Mouse (Mus musculus) left cerebral cortex, postnatal 10 days (tissue): Measurements from ENCODE around the gene Mmd. TPM values are rescaled to one million over a fixed set of nuclear protein-coding genes. Genes with fewer than 3 reads are reported as not detected.

Source experiments
- DNase-seq, 2 experiments: peaks; one replicate each; pipeline ENCODE4 v3.0.0; 2021 to 2022; ENCODE audit warnings: low spot score in 2 of 2, mixed read lengths in 1 of 2; ENCODE audit errors: extremely low spot score in 1 of 2
- intact Hi-C: fragments of 180-260 bp; cut with DNase I; formaldehyde crosslinking; loops from one replicate; pipeline ENCODE4 v1.15.1; 2025
- total RNA-seq, 2 experiments: library from RNA; stranded (reverse); gene quantifications; 2 replicates each; pipeline ENCODE4 v1.2.3; 2021

Mmd gene
- total RNA-seq, 2 experiments from 2014 or later: 222 to 235 TPM

- intact Hi-C loops: loop anchor here (5.0 kb wide), 1 partner anchor 48 kb away; no protein-coding TSS in a partner anchor
- no peak for DNase-seq
Observed at GRCm38 (mm10) chr11:90245630-90246029, 3.6 kb upstream of the Mmd start.

- DNase-seq: no peak
- intact Hi-C loops: loop anchor here (5.0 kb wide), 1 partner anchor 49 kb away; no protein-coding TSS in a partner anchor
Observed at GRCm38 (mm10) chr11:90246676-90247075, 2.6 kb upstream of the Mmd start.

- no peak for DNase-seq
- intact Hi-C loops: loop anchor here (5.0 kb wide), 1 partner anchor 50 kb away; no protein-coding TSS in a partner anchor
Observed at GRCm38 (mm10) chr11:90247793-90248192, 1.5 kb upstream of the Mmd start.

- DNase-seq: no peak
- intact Hi-C loops: loop anchor here (5.0 kb wide), 2 partner anchors 52 to 138 kb away; no protein-coding TSS in a partner anchor
Observed at GRCm38 (mm10) chr11:90249701-90250141, 465 bp downstream of the Mmd start.

- DNase-seq: no peak
- intact Hi-C loops: loop anchor here (5.0 kb wide), 1 partner anchor 137 kb away; no protein-coding TSS in a partner anchor
Observed at GRCm38 (mm10) chr11:90250189-90250588, 933 bp downstream of the Mmd start.

GRCm38 (mm10) chr11:90250730-90251129 lies 1.5 kb downstream of the Mmd start:
- DNase-seq: no peak
- intact Hi-C loops: loop anchor here (5.0 kb wide), 1 partner anchor 137 kb away; no protein-coding TSS in a partner anchor

GRCm38 (mm10) chr11:90251923-90252322 lies 2.7 kb downstream of the Mmd start:
- intact Hi-C loops: loop anchor here (5.0 kb wide), 1 partner anchor 135 kb away; no protein-coding TSS in a partner anchor

GRCm38 (mm10) chr11:90252366-90252765 lies 3.1 kb downstream of the Mmd start:
- DNase-seq: peak in 1 of 2 experiments; percentile 43
- intact Hi-C loops: loop anchor here (5.0 kb wide), 1 partner anchor 135 kb away; no protein-coding TSS in a partner anchor

More at GRCm38 (mm10) chr11:90251923-90252322, 2.7 kb downstream of the Mmd start:
- DNase-seq: no peak

- intact Hi-C loops: loop anchor here (5.0 kb wide), 1 partner anchor 133 kb away; no protein-coding TSS in a partner anchor
- DNase-seq: no peak
Observed at GRCm38 (mm10) chr11:90254536-90254935, 5.3 kb downstream of the Mmd start.

GRCm38 (mm10) chr11:90255687-90256086 lies 6.4 kb downstream of the Mmd start:
- DNase-seq: peak in 1 of 2 experiments; percentile 33
- intact Hi-C loops: no loop called here

- intact Hi-C loops: no loop called here
- no peak for DNase-seq
Observed at GRCm38 (mm10) chr11:90256833-90257525, 7.7 kb downstream of the Mmd start.

- intact Hi-C loops: no loop called here
- no peak for DNase-seq
Observed at GRCm38 (mm10) chr11:90258321-90258927, 9.2 kb downstream of the Mmd start.

GRCm38 (mm10) chr11:90259071-90259470 lies 9.8 kb downstream of the Mmd start:
- intact Hi-C loops: no loop called here
- no peak for DNase-seq

GRCm38 (mm10) chr11:90259826-90260225 lies 10.6 kb downstream of the Mmd start:
- no peak for DNase-seq
- intact Hi-C loops: no loop called here

- no peak for DNase-seq
- intact Hi-C loops: no loop called here
Observed at GRCm38 (mm10) chr11:90264180-90264579, 14.9 kb downstream of the Mmd start.

GRCm38 (mm10) chr11:90265581-90265980 lies 16.3 kb downstream of the Mmd start:
- DNase-seq: no peak
- intact Hi-C loops: no loop called here

- DNase-seq: no peak
- intact Hi-C loops: no loop called here
Observed at GRCm38 (mm10) chr11:90268934-90269333, 19.7 kb downstream of the Mmd start.

GRCm38 (mm10) chr11:90269398-90270123 lies 20.3 kb downstream of the Mmd start:
- no peak for DNase-seq
- intact Hi-C loops: no loop called here
